Mouse (Mus musculus): ENCODE measurements at regions not wholly inside any gene's neighbourhood (a gene's known extent, or its start where the extent isn't known, plus 50 kb on each side); places are given as distances from the start of the nearest gene placed in this dataset.
"Not testable (repeated sequence)": the region's sequence is repeated elsewhere in the genome, so short reads cannot be mapped to it uniquely, and the experiment has no call there.

- peak; percentile 57 to 64 for DNase-seq (ENCODE audit: extremely low spot score in 1 of 2, low spot score in 1 of 2)
Measured at GRCm38 (mm10) chr19:27694478-27694877, 264.9 kb upstream of the Pum3 start.

- no peak for DNase-seq (ENCODE audit: extremely low spot score in 1 of 2, low spot score in 1 of 2)
Measured at GRCm38 (mm10) chr19:27693706-27694105, 264.1 kb upstream of the Pum3 start.

- no peak for DNase-seq (ENCODE audit: extremely low spot score in 1 of 2, low spot score in 1 of 2)
Measured at GRCm38 (mm10) chr19:27692944-27693343, 263.3 kb upstream of the Pum3 start.

- no peak for DNase-seq (ENCODE audit: extremely low spot score in 1 of 2, low spot score in 1 of 2)
Measured at GRCm38 (mm10) chr19:27683426-27683825, 253.8 kb upstream of the Pum3 start.

- DNase-seq (ENCODE audit: extremely low spot score in 1 of 2, low spot score in 1 of 2), result no peak
Measured at GRCm38 (mm10) chr19:27679427-27679826, 249.8 kb upstream of the Pum3 start.

- DNase-seq (ENCODE audit: extremely low spot score in 1 of 2, low spot score in 1 of 2), result peak in 1 of 2 experiments; percentile 31
Measured at GRCm38 (mm10) chr19:27672679-27673190, 243.1 kb upstream of the Pum3 start.

GRCm38 (mm10) chr19:27663296-27663695, 233.7 kb upstream of the Pum3 start:
- DNase-seq (ENCODE audit: extremely low spot score in 1 of 2, low spot score in 1 of 2), result no peak

GRCm38 (mm10) chr19:27641001-27641400, 211.4 kb upstream of the Pum3 start:
- no peak for DNase-seq (ENCODE audit: extremely low spot score in 1 of 2, low spot score in 1 of 2)

- no peak for DNase-seq (ENCODE audit: extremely low spot score in 1 of 2, low spot score in 1 of 2)
Measured at GRCm38 (mm10) chr19:27633105-27633504, 203.5 kb upstream of the Pum3 start.

- DNase-seq (ENCODE audit: extremely low spot score in 1 of 2, low spot score in 1 of 2), result no peak
Measured at GRCm38 (mm10) chr19:27627626-27628025, 198.0 kb upstream of the Pum3 start.

GRCm38 (mm10) chr19:27617522-27617921, 187.9 kb upstream of the Pum3 start:
- DNase-seq (ENCODE audit: extremely low spot score in 1 of 2, low spot score in 1 of 2), result no peak

- no peak for DNase-seq (ENCODE audit: extremely low spot score in 1 of 2, low spot score in 1 of 2)
Measured at GRCm38 (mm10) chr19:27606933-27607332, 177.3 kb upstream of the Pum3 start.

- DNase-seq (ENCODE audit: extremely low spot score in 1 of 2, low spot score in 1 of 2), result no peak
Measured at GRCm38 (mm10) chr19:27603296-27603695, 173.7 kb upstream of the Pum3 start.

- DNase-seq (ENCODE audit: extremely low spot score in 1 of 2, low spot score in 1 of 2), result no peak
Measured at GRCm38 (mm10) chr19:27601551-27601950, 171.9 kb upstream of the Pum3 start.

GRCm38 (mm10) chr19:27600386-27600785, 170.8 kb upstream of the Pum3 start:
- DNase-seq (ENCODE audit: extremely low spot score in 1 of 2, low spot score in 1 of 2), result not testable (repeated sequence)

- peak; percentile 6 to 67 for DNase-seq (ENCODE audit: extremely low spot score in 1 of 2, low spot score in 1 of 2)
Measured at GRCm38 (mm10) chr19:27599639-27600308, 170.1 kb upstream of the Pum3 start.

GRCm38 (mm10) chr19:27598350-27598749, 168.7 kb upstream of the Pum3 start:
- peak in 1 of 2 experiments; percentile 10 for DNase-seq (ENCODE audit: extremely low spot score in 1 of 2, low spot score in 1 of 2)

GRCm38 (mm10) chr19:27585566-27585965, 155.9 kb upstream of the Pum3 start:
- DNase-seq (ENCODE audit: extremely low spot score in 1 of 2, low spot score in 1 of 2), result no peak

- no peak for DNase-seq (ENCODE audit: extremely low spot score in 1 of 2, low spot score in 1 of 2)
Measured at GRCm38 (mm10) chr19:27582111-27582500, 152.5 kb upstream of the Pum3 start.

- DNase-seq (ENCODE audit: extremely low spot score in 1 of 2, low spot score in 1 of 2), result peak in 1 of 2 experiments; percentile 42
Measured at GRCm38 (mm10) chr19:27581362-27582110, 151.9 kb upstream of the Pum3 start.

GRCm38 (mm10) chr19:27576478-27576877, 146.9 kb upstream of the Pum3 start:
- DNase-seq (ENCODE audit: extremely low spot score in 1 of 2, low spot score in 1 of 2), result peak; percentile 52 to 62

GRCm38 (mm10) chr19:27566929-27567328, 137.3 kb upstream of the Pum3 start:
- DNase-seq (ENCODE audit: extremely low spot score in 1 of 2, low spot score in 1 of 2), result no peak

Measured in frontal cortex, adult 2 months (tissue).